Mouse (Mus musculus): ENCODE measurements around the gene Prlr.

DNA sequence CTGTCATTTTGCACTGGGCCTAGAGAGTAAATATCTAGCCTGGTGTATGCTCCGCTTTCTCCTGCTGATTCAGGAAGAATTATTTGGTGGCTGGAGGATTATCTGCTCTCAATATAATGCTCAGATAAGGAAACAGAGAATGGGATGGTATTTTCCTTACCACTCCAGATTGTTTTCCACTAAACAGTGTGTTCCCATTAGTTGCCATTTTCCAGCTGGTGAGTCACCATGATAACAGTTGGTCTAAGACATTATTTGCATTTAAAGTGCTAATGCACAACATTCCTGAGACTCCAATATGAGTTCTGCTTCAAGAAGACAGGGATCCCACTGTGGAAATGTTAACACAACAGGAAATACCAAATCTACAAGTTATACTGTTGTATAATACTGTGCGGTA, 43.3 kb upstream of the Prlr start:
- no peak for TF ChIP-seq CTCF (IDR thresholded peaks at IDR 0.05; ENCODE audit: extremely low read depth, insufficient read depth, low read length)
- TF ChIP-seq POLR2A (IDR thresholded peaks at IDR 0.05; ENCODE audit: extremely low read depth, insufficient read depth, low read length): no peak
